Mouse (Mus musculus): Measurements from ENCODE around the gene Alox5. TPM values are rescaled to one million over a fixed set of nuclear protein-coding genes. Genes with fewer than 3 reads are reported as not detected.

The Alox5 gene
- polyA plus RNA-seq, 2 experiments: 1.6 to 3.9 TPM

DNA sequence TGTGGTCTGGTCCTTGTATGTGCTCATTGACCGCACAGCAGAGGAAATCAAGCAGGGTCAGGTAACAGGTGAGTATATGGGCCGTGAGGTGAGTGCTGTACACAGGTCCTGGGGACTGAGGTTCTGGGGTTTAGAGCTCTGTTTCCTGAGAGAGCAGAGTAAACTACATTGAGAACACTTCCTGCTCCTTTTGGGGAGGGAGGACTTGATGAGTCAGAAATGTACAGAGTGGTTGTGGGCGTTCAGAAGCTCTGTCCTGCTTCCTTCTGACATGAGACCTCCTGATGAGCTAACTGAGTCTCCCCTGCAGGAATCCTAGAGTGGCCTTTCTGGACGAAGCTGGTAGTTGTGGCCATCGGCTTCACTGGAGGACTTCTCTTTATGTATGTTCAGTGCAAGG lies 55.3 kb downstream of the Alox5 start:
- ATAC-seq (ENCODE audit: low FRiP score, low read depth) (no peak), DNase-seq (ENCODE audit: low spot score) (no peak)
- no peak for TF ChIP-seq POLR2A (IDR thresholded peaks at IDR 0.05; ENCODE audit: borderline replicate concordance, extremely low read depth, insufficient read depth, insufficient read length)
- H3K4me1 ChIP-seq (ENCODE audit: control insufficient read depth, insufficient read depth, low read length): no peaks in the 10 kb centered on the region
- 89% methylated on average over 5 of the region's 5 CpGs for WGBS
- no peaks in the 10 kb centered on the region for H3K9me3 ChIP-seq (ENCODE audit: control insufficient read depth, low read length)
- H3K4me2 ChIP-seq (replicated peaks; ENCODE audit: low read depth, low read length, severe bottlenecking): no peak overlapping the region
- H3K36me3 ChIP-seq (ENCODE audit: control insufficient read depth, insufficient read depth, low read length): peaks cover 26% of the 10 kb centered on the region
- no peaks in the 10 kb centered on the region for H3K27me3 ChIP-seq (ENCODE audit: control insufficient read depth, insufficient read depth, low read length)
- H3K4me3 ChIP-seq (replicated peaks; ENCODE audit: low read length): no peak overlapping the region
- no peak overlapping the region for H3K9ac ChIP-seq (ENCODE audit: low read depth, low read length, severe bottlenecking)
- no peak overlapping the region for H3K27ac ChIP-seq (replicated peaks; ENCODE audit: low read depth, low read length)

DNA sequence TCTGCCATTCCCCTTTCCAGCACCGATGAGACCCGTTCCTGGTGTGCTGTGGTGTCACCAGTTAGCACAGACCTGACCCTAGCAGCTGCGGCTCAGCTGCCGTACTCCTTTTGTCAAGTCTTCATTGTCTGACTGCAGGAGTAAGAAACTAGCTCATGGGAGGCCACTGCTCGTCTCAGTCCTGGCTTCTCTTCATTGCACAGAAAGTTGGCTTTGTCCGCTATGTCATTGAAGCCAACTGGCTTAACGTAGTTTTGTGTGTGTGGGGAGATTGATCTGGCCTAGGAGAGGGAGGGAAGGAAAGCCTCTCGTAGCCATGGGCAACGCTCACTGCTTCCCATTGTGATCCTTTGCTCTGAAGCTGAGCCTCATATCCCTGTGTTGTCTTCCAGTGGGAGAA lies 55.7 kb downstream of the Alox5 start:
- H3K9ac ChIP-seq (ENCODE audit: low read depth, low read length, severe bottlenecking): no peak overlapping the region
- ATAC-seq (ENCODE audit: low FRiP score, low read depth) (no peak), DNase-seq (ENCODE audit: low spot score) (no peak)
- no peaks in the 10 kb centered on the region for H3K9me3 ChIP-seq (ENCODE audit: control insufficient read depth, low read length)
- WGBS: 89% methylated on average over 9 of the region's 9 CpGs
- no peak overlapping the region for H3K27ac ChIP-seq (replicated peaks; ENCODE audit: low read depth, low read length)
- no peak overlapping the region for H3K4me2 ChIP-seq (replicated peaks; ENCODE audit: low read depth, low read length, severe bottlenecking)
- H3K4me1 ChIP-seq (ENCODE audit: control insufficient read depth, insufficient read depth, low read length): no peaks in the 10 kb centered on the region
- no peaks in the 10 kb centered on the region for H3K27me3 ChIP-seq (ENCODE audit: control insufficient read depth, insufficient read depth, low read length)
- H3K4me3 ChIP-seq (replicated peaks; ENCODE audit: low read length): no peak overlapping the region
- H3K36me3 ChIP-seq (ENCODE audit: control insufficient read depth, insufficient read depth, low read length): peaks cover 21% of the 10 kb centered on the region
- TF ChIP-seq POLR2A (IDR thresholded peaks at IDR 0.05; ENCODE audit: borderline replicate concordance, extremely low read depth, insufficient read depth, insufficient read length): no peak

DNA sequence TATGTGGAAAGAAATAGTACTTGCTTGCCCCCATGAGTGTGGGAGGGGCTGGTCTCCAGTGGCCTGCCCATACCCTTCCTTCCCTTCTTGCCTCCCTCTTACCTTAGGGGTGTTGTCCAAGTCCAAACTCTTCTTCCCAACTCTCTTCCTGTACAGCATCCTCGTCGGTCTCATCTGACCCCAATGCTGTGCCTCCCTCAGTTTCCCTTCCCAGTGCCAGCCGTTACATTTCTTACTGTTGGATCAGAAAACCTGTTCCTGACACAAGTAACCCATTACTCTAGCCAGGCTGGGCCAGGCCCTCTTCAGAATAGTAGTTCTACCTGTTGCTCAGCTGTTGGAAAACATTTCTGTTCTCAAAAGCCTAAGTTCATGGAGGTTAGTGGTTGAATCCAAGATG lies 58.6 kb downstream of the Alox5 start:
- Histone ChIP-seq H3K4me1 (ENCODE audit: control insufficient read depth, insufficient read depth, low read length) (no peaks in the 10 kb centered on the region), H3K27ac (replicated peaks; ENCODE audit: low read depth, low read length) (no peak overlapping the region), H3K4me2 (replicated peaks; ENCODE audit: low read depth, low read length, severe bottlenecking) (no peak overlapping the region), H3K9me3 (ENCODE audit: control insufficient read depth, low read length) (no peaks in the 10 kb centered on the region), H3K27me3 (ENCODE audit: control insufficient read depth, insufficient read depth, low read length) (no peaks in the 10 kb centered on the region), H3K9ac (ENCODE audit: low read depth, low read length, severe bottlenecking) (no peak overlapping the region), H3K4me3 (replicated peaks; ENCODE audit: low read length) (no peak overlapping the region), H3K36me3 (ENCODE audit: control insufficient read depth, insufficient read depth, low read length) (peaks cover 12% of the 10 kb centered on the region)
- DNase-seq (ENCODE audit: low spot score) (no peak), ATAC-seq (ENCODE audit: low FRiP score, low read depth) (no peak)
- no peak for TF ChIP-seq POLR2A (IDR thresholded peaks at IDR 0.05; ENCODE audit: borderline replicate concordance, extremely low read depth, insufficient read depth, insufficient read length)
- 85% methylated on average over 3 of the region's 3 CpGs for WGBS

DNA sequence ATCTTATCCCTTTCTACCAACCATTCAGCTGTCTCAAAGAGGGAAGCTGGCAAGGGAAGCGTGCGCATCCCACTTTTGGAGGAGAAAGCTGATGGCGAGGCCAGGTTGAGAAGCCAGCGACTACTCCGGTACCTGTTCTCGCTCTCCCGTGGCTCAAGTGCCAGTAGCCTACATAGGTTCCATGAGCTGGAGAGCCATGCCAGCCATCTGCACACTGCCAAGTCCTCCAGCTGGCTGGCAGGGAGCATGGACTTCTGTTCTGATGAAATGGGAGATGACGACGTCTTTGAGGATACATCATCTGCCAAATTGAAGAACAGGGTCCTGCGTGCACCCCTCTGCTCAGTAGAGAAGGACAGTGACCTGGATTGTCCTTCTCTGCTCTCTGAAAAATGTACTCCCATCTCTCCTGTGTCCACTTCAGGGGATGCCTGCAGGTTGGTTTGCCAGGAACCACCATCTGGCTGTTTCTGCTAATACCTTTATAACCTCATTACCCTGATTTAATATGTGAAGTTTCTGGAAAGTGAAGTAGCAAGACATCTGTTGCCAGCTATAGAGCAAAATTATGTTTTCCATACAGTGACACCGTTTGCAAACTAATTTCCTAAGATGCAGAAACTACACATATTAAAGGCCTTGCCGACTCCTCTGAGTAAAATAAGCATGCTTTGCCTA lies 59.1 kb downstream of the Alox5 start:
- Histone ChIP-seq H3K27me3 (ENCODE audit: control insufficient read depth, insufficient read depth, low read length) (no peaks in the 10 kb centered on the region), H3K9ac (ENCODE audit: low read depth, low read length, severe bottlenecking) (no peak overlapping the region), H3K27ac (replicated peaks; ENCODE audit: low read depth, low read length) (no peak overlapping the region), H3K9me3 (ENCODE audit: control insufficient read depth, low read length) (no peaks in the 10 kb centered on the region), H3K4me1 (ENCODE audit: control insufficient read depth, insufficient read depth, low read length) (no peaks in the 10 kb centered on the region), H3K4me2 (replicated peaks; ENCODE audit: low read depth, low read length, severe bottlenecking) (no peak overlapping the region), H3K36me3 (ENCODE audit: control insufficient read depth, insufficient read depth, low read length) (peaks cover 11% of the 10 kb centered on the region), H3K4me3 (replicated peaks; ENCODE audit: low read length) (no peak overlapping the region)
- WGBS: 89% methylated on average over 12 of the region's 12 CpGs
- ATAC-seq (ENCODE audit: low FRiP score, low read depth) (no peak), DNase-seq (ENCODE audit: low spot score) (no peak)
- TF ChIP-seq POLR2A (IDR thresholded peaks at IDR 0.05; ENCODE audit: borderline replicate concordance, extremely low read depth, insufficient read depth, insufficient read length): no peak

DNA sequence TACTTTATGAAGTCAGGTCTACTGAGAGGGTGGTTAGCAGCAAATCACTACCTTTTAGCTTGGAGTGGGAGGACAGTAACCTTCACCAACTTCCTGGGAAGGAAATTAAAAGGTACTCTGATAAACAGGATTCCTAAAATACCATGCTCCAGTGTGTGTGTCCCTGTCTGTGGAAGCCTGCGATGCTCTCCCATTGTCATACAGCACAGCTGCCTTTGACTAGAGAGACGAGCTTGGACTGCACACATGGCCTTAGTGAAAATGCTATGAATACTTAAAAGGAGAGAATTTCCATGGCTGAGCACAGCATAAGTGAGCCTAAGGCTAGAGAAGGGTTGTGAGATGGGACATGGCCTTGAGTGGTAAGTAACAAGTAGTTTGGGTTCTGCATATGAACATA lies 62.8 kb downstream of the Alox5 start:
- Histone ChIP-seq H3K4me1 (ENCODE audit: control insufficient read depth, insufficient read depth, low read length) (no peaks in the 10 kb centered on the region), H3K27me3 (ENCODE audit: control insufficient read depth, insufficient read depth, low read length) (no peaks in the 10 kb centered on the region), H3K9me3 (ENCODE audit: control insufficient read depth, low read length) (no peaks in the 10 kb centered on the region), H3K27ac (replicated peaks; ENCODE audit: low read depth, low read length) (no peak overlapping the region), H3K4me2 (replicated peaks; ENCODE audit: low read depth, low read length, severe bottlenecking) (no peak overlapping the region), H3K36me3 (ENCODE audit: control insufficient read depth, insufficient read depth, low read length) (no peaks in the 10 kb centered on the region), H3K9ac (ENCODE audit: low read depth, low read length, severe bottlenecking) (no peak overlapping the region), H3K4me3 (replicated peaks; ENCODE audit: low read length) (no peak overlapping the region)
- ATAC-seq (ENCODE audit: low FRiP score, low read depth) (no peak), DNase-seq (ENCODE audit: low spot score) (no peak)
- no peak for TF ChIP-seq POLR2A (IDR thresholded peaks at IDR 0.05; ENCODE audit: borderline replicate concordance, extremely low read depth, insufficient read depth, insufficient read length)
- 88% methylated on average over 2 of the region's 2 CpGs for WGBS

Data from limb, embryonic 14.5 days (tissue).